Mouse (Mus musculus) ES-E14 (cell line): Measurements from ENCODE around the gene H2-T24.

Experiments used
- CHD2 ChIP-seq: IDR thresholded peaks from 2 replicates; pipeline ENCODE4 v1.6.1; 2014; ENCODE audit warnings: mild to moderate bottlenecking, low read depth, low read length, inconsistent platforms
- HCFC1 ChIP-seq: IDR thresholded peaks from 2 replicates; pipeline ENCODE4 v1.6.1; 2012; ENCODE audit warnings: low read length, inconsistent platforms, borderline replicate concordance; ENCODE audit not compliant: insufficient read depth
- MAFK ChIP-seq: IDR thresholded peaks from 2 replicates; pipeline ENCODE4 v1.6.1; 2014; ENCODE audit warnings: mild to moderate bottlenecking, low read depth, low read length, inconsistent platforms; ENCODE audit not compliant: insufficient read depth
- ZC3H11A ChIP-seq: IDR thresholded peaks from 2 replicates; pipeline ENCODE4 v1.6.1; 2012; ENCODE audit warnings: low read depth, mild to moderate bottlenecking, inconsistent platforms, low read length, borderline replicate concordance
- ZNF384 ChIP-seq: IDR thresholded peaks from 2 replicates; pipeline ENCODE4 v1.6.1; 2012; ENCODE audit warnings: low read depth, low read length, inconsistent platforms

DNA sequence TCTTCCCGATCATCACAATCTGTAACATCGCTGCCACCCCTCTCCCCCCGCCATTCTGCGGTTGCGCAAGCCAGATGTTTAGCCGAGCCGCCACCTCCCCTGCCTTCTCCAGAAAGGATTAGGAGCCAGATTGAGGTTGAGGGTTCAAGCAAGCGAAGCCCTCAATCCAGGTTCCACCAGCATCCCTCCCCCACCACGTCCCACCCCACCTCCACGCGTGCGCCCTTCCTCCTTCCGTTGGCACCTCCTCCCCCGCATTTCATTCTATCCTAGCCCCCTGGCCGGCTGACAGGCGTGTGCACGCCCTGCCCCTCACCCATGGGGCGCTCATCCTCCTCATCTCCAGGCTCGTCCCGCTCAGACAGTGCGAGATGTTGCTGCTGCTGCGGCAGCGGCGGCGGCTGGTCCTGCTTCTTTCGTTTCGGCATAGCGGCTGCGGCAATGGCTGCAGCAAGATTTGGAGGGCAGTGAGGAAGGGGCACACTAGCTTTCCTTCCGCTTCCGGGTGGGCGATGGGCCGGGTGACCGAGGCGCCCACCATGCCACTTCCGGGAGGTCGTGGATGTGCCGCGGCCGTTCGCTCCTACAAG is 41.5 kb downstream of the H2-T24 start:
- no peak for TF ChIP-seq ZNF384
- no peak for TF ChIP-seq HCFC1
- no peak for TF ChIP-seq ZC3H11A
- TF ChIP-seq MAFK: no peak
- TF ChIP-seq CHD2: no peak
